Mouse (Mus musculus): Measurements from ENCODE around the gene Olfr98. TPM values are rescaled to one million over a fixed set of nuclear protein-coding genes. Genes with fewer than 3 reads are reported as not detected.

Gene Olfr98
- polyA plus RNA-seq (2017; shearing (Covaris generic)): not detected

GRCm38 (mm10) chr17:37263626-37264025 is at the start of gene Olfr98:
Gene Olfr98, minus strand, starts transcription at chr17:37263749.

GRCm38 (mm10) chr17:37304213-37304612 is 40.7 kb upstream of the Olfr98 start, which contains the start of gene Olfr101:
Gene Olfr101, minus strand, starts transcription at chr17:37304313.

GRCm38 (mm10) chr17:37283360-37283759 is 19.8 kb upstream of the Olfr98 start, which contains the start of gene Olfr99:
Gene Olfr99, minus strand, starts transcription at chr17:37283460.

GRCm38 (mm10) chr17:37270058-37270701 is 6.6 kb upstream of the Olfr98 start, which contains the start of gene H2-M3:
Gene H2-M3, plus strand, starts transcription at chr17:37270220.

GRCm38 (mm10) chr17:37237230-37237629 is 26.3 kb downstream of the Olfr98 start, which contains the start of gene Olfr97:
Gene Olfr97, minus strand, starts transcription at chr17:37237330.

GRCm38 (mm10) chr17:37219846-37220245 is 43.7 kb downstream of the Olfr98 start, which contains the start of gene Olfr96:
Gene Olfr96, plus strand, starts transcription at chr17:37220146.

GRCm38 (mm10) chr17:37213018-37213417 is 50.5 kb downstream of the Olfr98 start, which contains the start of gene Olfr95:
Gene Olfr95, minus strand, starts transcription at chr17:37213118.

Other genes starting within 250 kb of the Olfr98 start
- not detected for gene Mog, start 240.4 kb downstream of the Olfr98 start, polyA plus RNA-seq (2017; shearing (Covaris generic))
- gene Gabbr1, start 217.8 kb downstream of the Olfr98 start, polyA plus RNA-seq (2017; shearing (Covaris generic)): 15.7 TPM
- gene Olfr90, start 175.2 kb downstream of the Olfr98 start, polyA plus RNA-seq (2017; shearing (Covaris generic)): 0.16 TPM
- not detected for gene Olfr91, start 165.5 kb downstream of the Olfr98 start, polyA plus RNA-seq (2017; shearing (Covaris generic))
- not detected for gene Olfr92, start 143.7 kb downstream of the Olfr98 start, polyA plus RNA-seq (2017; shearing (Covaris generic))
- gene Olfr93, start 102.3 kb downstream of the Olfr98 start, polyA plus RNA-seq (2017; shearing (Covaris generic)): not detected
- not detected for gene Ubd, start 69.9 kb downstream of the Olfr98 start, polyA plus RNA-seq (2017; shearing (Covaris generic))
- not detected for gene Olfr94, start 62.8 kb downstream of the Olfr98 start, polyA plus RNA-seq (2017; shearing (Covaris generic))
- gene Olfr95, start 50.6 kb downstream of the Olfr98 start, polyA plus RNA-seq (2017; shearing (Covaris generic)): not detected
- not detected for gene Olfr96, start 43.6 kb downstream of the Olfr98 start, polyA plus RNA-seq (2017; shearing (Covaris generic))
- gene Olfr97, start 26.4 kb downstream of the Olfr98 start, polyA plus RNA-seq (2017; shearing (Covaris generic)): not detected
- gene H2-M3, start 6.5 kb upstream of the Olfr98 start, polyA plus RNA-seq (2017; shearing (Covaris generic)): 73.9 TPM
- gene Olfr99, start 19.7 kb upstream of the Olfr98 start, polyA plus RNA-seq (2017; shearing (Covaris generic)): 1.3 TPM
- not detected for gene Olfr101, start 40.6 kb upstream of the Olfr98 start, polyA plus RNA-seq (2017; shearing (Covaris generic))
- gene Olfr102, start 53.3 kb upstream of the Olfr98 start, polyA plus RNA-seq (2017; shearing (Covaris generic)): 0.29 TPM
- not detected for gene Olfr103, start 75.9 kb upstream of the Olfr98 start, polyA plus RNA-seq (2017; shearing (Covaris generic))
- not detected for gene Olfr104-ps, start 95.8 kb upstream of the Olfr98 start, polyA plus RNA-seq (2017; shearing (Covaris generic))
- gene Olfr105-ps, start 115.3 kb upstream of the Olfr98 start, polyA plus RNA-seq (2017; shearing (Covaris generic)): not detected
- not detected for gene Olfr106-ps, start 126.6 kb upstream of the Olfr98 start, polyA plus RNA-seq (2017; shearing (Covaris generic))
- 0.12 TPM for gene Olfr107, start 135.5 kb upstream of the Olfr98 start, polyA plus RNA-seq (2017; shearing (Covaris generic))
- gene Olfr108, start 181.7 kb upstream of the Olfr98 start, polyA plus RNA-seq (2017; shearing (Covaris generic)): not detected
- not detected for gene Olfr109, start 195.2 kb upstream of the Olfr98 start, polyA plus RNA-seq (2017; shearing (Covaris generic))
- gene H2-M2, start 219.8 kb upstream of the Olfr98 start, polyA plus RNA-seq (2017; shearing (Covaris generic)): not detected
- not detected for gene Olfr110, start 228.7 kb upstream of the Olfr98 start, polyA plus RNA-seq (2017; shearing (Covaris generic))
- gene Olfr111, start 244.3 kb upstream of the Olfr98 start, polyA plus RNA-seq (2017; shearing (Covaris generic)): not detected

Data from naive thymus-derived CD4-positive, alpha-beta T cell, adult 5 months (primary cell).